Mouse (Mus musculus) liver, embryonic 16.5 days (tissue): ENCODE data around the gene AU040320. TPM values are rescaled to one million over a fixed set of nuclear protein-coding genes. Genes with fewer than 3 reads are reported as not detected.

Experiments
- ATAC-seq: fragments of 200-750 bp; cut with Nextera tagmentation; 2 replicates; pipeline ENCODE4 v1.8.0; 2017; ENCODE audit warnings: low read depth, mild to moderate bottlenecking, moderate number of reproducible peaks, moderate library complexity
- H3K27ac ChIP-seq: fragments of 300-500 bp; sonication (generic); 2 replicates; pipeline ENCODE4 v1.5.1; 2014; ENCODE audit warnings: mild to moderate bottlenecking, low read length
- H3K27me3 ChIP-seq: fragments of 300-500 bp; sonication (generic); 2 replicates; pipeline ENCODE4 v1.6.1; 2014; ENCODE audit warnings: low read depth, low read length, mixed read lengths; ENCODE audit not compliant: control insufficient read depth, insufficient read depth
- H3K36me3 ChIP-seq: fragments of 300-500 bp; sonication (generic); 2 replicates; pipeline ENCODE4 v1.6.1; 2014; ENCODE audit warnings: mild to moderate bottlenecking; ENCODE audit not compliant: control insufficient read depth, insufficient read depth
- H3K4me1 ChIP-seq: fragments of 300-500 bp; sonication (generic); 2 replicates; pipeline ENCODE4 v1.6.1; 2014; ENCODE audit warnings: low read depth, low read length, mixed read lengths; ENCODE audit not compliant: control insufficient read depth
- H3K4me2 ChIP-seq: fragments of 300-500 bp; sonication (generic); 2 replicates; pipeline ENCODE4 v1.6.1; 2014; ENCODE audit warnings: low read depth, low read length, mixed read lengths
- H3K4me3 ChIP-seq: fragments of 300-500 bp; sonication (generic); 2 replicates; pipeline ENCODE4 v1.5.1; 2014; ENCODE audit warnings: low read depth, mild to moderate bottlenecking, low read length
- H3K9ac ChIP-seq: fragments of 300-500 bp; sonication (generic); 2 replicates; pipeline ENCODE4 v1.6.1; 2014; ENCODE audit warnings: low read depth, low read length
- H3K9me3 ChIP-seq: fragments of 300-500 bp; sonication (generic); replicated peaks from 2 replicates; pipeline ENCODE4 v1.6.1; 2016; ENCODE audit warnings: low read length; ENCODE audit not compliant: control insufficient read depth
- WGBS: fragments of 180-500 bp; shearing (Covaris S2); extraction: QIAGEN DNeasy Blood & Tissue Kit; methylation state at CpG from one replicate; pipeline ENCODE4 v1.1.7; 2014; ENCODE audit not compliant: insufficient replicate concordance; 5-methylcytosine and 5-hydroxymethylcytosine counted together
- polyA plus RNA-seq: library from polyadenylated mRNA; unstranded; fragments of >200 nt; fragmentation: Nextera tagmentation; extraction: Ambion mirVana; gene quantifications from 2 replicates; pipeline ENCODE4 v1.2.1, GENCODE M21; 2015

The AU040320 gene
- polyA plus RNA-seq, 1 experiment from 2014 or later = 8.5 TPM

DNA sequence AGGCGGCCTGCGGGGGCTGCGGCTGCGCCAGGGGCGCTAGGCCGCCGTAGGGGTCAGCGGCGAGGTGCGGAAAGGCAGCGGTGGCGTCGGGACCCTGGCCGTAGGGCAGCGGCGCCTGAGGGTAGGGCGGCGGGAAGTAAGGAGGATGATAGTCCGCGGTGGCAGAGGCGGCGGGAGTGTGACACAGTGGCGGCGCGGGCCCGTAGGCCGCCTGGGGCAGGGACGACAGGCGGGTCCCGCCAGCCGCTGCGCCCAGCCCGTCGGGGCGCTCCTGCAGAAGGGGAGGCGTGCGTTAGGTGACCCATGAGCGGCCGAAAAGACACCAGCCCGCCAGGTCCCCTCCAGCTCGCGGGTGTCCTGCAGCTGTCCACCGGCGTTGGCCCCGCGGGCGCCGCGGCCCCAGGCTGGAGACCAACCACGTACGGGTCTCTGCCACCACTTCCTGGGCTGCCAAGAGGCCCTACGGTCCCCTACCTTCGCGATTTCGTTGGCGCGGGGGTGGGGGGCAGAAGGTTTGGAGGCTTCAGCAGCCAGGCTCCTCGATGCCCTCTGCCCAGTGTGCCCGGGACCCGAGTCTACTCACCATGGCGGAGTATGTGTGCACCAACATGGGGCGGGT is 17.9 kb upstream of the AU040320 start:
- Histone ChIP-seq H3K27me3 (peaks cover 87% of the 10 kb centered on the region), H3K27ac (no peak overlapping the region), H3K4me1 (no peaks in the 10 kb centered on the region; the same call in 1 of the 2 replicates), H3K9ac (no peak overlapping the region), H3K4me2 (peak overlapping the region; percentile 31), H3K36me3 (no peaks in the 10 kb centered on the region), H3K9me3 (no peaks in the 10 kb centered on the region), H3K4me3 (peak overlapping the region; percentile 34)
- 2% methylated on average over 45 of the region's 62 CpGs for WGBS
- ATAC-seq = no peak

DNA sequence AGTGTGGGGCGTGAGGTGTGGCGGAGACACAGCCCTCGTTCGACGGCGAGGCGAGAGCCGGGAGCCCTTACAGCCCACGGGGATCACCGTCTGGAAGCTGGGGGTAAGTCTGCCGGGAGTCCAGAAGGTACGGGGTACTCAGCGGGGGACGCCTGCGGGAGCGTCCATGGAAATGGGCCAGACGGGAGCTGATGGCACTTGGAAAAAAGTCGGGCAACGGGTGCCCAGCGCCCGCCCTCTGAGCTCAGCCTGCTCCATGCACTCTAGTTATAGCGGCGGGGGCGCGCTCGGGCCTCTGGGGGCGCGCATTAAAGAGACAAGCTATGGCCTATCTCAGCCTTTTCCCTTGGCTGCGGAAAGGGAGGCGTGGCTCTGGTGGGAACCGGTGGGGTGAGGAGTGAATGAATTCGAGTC is 17.3 kb upstream of the AU040320 start, which contains the start of gene Tfap2e:
Tfap2e (minus strand) TSS at position 240 of the 414 bp plus-strand sequence.
- Histone ChIP-seq H3K36me3 (no peaks in the 10 kb centered on the region), H3K9me3 (no peaks in the 10 kb centered on the region), H3K9ac (no peak within 1 kb of the TSS), H3K27ac (no peak within 1 kb of the TSS), H3K4me3 (peak within 1 kb of the TSS; percentile 34), H3K27me3 (peaks cover 82% of the 10 kb centered on the region), H3K4me2 (peak within 1 kb of the TSS; percentile 31), H3K4me1 (no peaks in the 10 kb centered on the region; the same call in 1 of the 2 replicates)
- WGBS = 3% methylated on average over 32 of the region's 32 CpGs
- no peak for ATAC-seq

GRCm38 (mm10) chr4:126739966-126740676 is 13.2 kb upstream of the AU040320 start:
- WGBS = 38% methylated on average over 10 of the region's 10 CpGs

DNA sequence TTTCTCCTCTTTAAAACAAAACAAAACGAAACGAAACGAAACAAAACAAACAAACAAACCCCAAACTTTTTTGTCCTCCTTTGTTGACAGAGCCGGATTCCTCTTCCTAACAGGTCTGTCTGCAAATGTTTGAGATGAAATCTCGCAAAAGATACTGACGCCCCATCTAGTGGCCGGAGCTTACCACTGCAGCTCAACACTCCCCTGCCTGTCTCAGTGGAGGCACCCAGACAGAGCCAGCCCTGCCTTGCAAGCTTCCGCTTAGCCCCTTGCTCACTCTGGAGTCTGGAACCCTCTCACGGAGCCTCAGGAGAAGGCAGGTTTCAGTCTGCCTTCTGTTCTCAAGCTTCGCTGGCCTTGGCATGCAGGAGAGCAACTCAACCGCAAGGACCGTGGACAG is 11.9 kb upstream of the AU040320 start:
- peaks cover 28% of the 10 kb centered on the region for H3K27me3 ChIP-seq
- no peak overlapping the region for H3K27ac ChIP-seq
- 5% methylated on average over 12 of the region's 12 CpGs for WGBS
- H3K4me2 ChIP-seq = 0 out of 2 replicates have a peak overlapping the region, but pooled peaks have one; percentile 10
- no peak overlapping the region for H3K9ac ChIP-seq
- H3K4me3 ChIP-seq = no peak overlapping the region
- ATAC-seq = peak; percentile 45; the same call in 1 of the 2 replicates
- H3K9me3 ChIP-seq = no peaks in the 10 kb centered on the region
- H3K4me1 ChIP-seq = no peaks in the 10 kb centered on the region
- H3K36me3 ChIP-seq = 0 out of 2 replicates have a peak, but pooled peaks cover under 1% of the 10 kb centered on the region

More at GRCm38 (mm10) chr4:126739966-126740676, 13.2 kb upstream of the AU040320 start:
- Histone ChIP-seq H3K36me3 (no peaks in the 10 kb centered on the region), H3K9ac (no peak overlapping the region), H3K27ac (no peak overlapping the region), H3K4me1 (no peaks in the 10 kb centered on the region; the same call in 1 of the 2 replicates), H3K27me3 (peaks cover 41% of the 10 kb centered on the region), H3K4me3 (no peak overlapping the region), H3K9me3 (no peaks in the 10 kb centered on the region), H3K4me2 (no peak overlapping the region)
- no peak for ATAC-seq

DNA sequence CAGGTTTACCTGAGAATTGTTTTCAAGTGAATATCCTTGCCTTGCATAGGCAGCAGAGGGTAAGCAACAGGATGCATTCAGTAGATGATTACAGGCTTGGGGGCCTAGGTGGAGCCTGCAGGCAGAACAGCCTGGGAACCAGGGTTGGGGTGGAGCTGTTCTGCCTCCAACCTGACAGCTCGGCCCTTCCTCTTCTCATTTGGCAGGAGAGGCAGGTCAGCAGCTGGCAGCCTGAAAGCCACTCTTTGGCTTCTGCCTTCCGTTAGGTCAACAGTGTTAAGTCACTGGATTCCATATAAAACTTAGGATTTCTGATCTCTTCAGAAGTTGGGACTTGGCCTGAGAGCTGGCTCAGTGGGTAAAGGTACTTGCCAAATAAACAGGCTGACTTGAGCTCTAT is 10.4 kb upstream of the AU040320 start:
- 40% methylated on average over 2 of the region's 2 CpGs for WGBS
- Histone ChIP-seq H3K4me1 (no peaks in the 10 kb centered on the region), H3K4me3 (no peak overlapping the region), H3K27me3 (peaks cover 12% of the 10 kb centered on the region), H3K36me3 (0 out of 2 replicates have a peak, but pooled peaks cover 3% of the 10 kb centered on the region), H3K4me2 (no peak overlapping the region), H3K27ac (no peak overlapping the region), H3K9ac (no peak overlapping the region), H3K9me3 (no peaks in the 10 kb centered on the region)
- no peak for ATAC-seq

- no peak overlapping the region for H3K4me2 ChIP-seq
- H3K27me3 ChIP-seq = peaks cover 7% of the 10 kb centered on the region; the same call in 1 of the 2 replicates
- H3K36me3 ChIP-seq = 0 out of 2 replicates have a peak, but pooled peaks cover 3% of the 10 kb centered on the region
- WGBS = 35% methylated on average over 11 of the region's 11 CpGs
- H3K27ac ChIP-seq = no peak overlapping the region
- H3K9ac ChIP-seq = no peak overlapping the region
- H3K9me3 ChIP-seq = no peaks in the 10 kb centered on the region
- no peak for ATAC-seq
- H3K4me1 ChIP-seq = no peaks in the 10 kb centered on the region
- H3K4me3 ChIP-seq = no peak overlapping the region
Measured at GRCm38 (mm10) chr4:126743713-126744112, 9.6 kb upstream of the AU040320 start.

DNA sequence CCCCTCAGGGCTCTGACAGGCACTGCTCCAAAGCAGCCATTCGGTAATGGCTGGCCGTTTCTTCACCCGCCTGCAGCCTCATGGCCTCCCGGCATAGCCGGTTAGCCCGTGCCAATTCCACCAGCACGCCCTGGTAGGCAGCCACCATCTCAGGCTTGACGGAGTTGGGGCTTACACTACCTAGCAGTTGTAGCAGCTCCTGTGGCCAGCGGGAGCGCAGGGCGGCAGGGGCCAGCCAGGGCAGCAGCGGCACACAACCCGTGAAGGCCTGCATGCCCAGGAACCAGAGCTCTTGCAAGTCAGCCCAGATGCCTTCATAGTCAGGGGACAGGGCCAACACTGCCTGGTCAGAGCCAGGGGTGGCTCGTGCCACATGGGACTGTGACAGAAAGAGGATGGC is 8.5 kb upstream of the AU040320 start:
- 85% methylated on average over 14 of the region's 14 CpGs for WGBS
- ATAC-seq = no peak
- H3K36me3 ChIP-seq = peaks cover 3% of the 10 kb centered on the region; the same call in 1 of the 2 replicates
- no peak overlapping the region for H3K9ac ChIP-seq
- no peaks in the 10 kb centered on the region for H3K9me3 ChIP-seq
- no peaks in the 10 kb centered on the region for H3K4me1 ChIP-seq
- peaks cover 2% of the 10 kb centered on the region; the same call in 1 of the 2 replicates for H3K27me3 ChIP-seq
- H3K4me3 ChIP-seq = no peak overlapping the region
- no peak overlapping the region for H3K4me2 ChIP-seq
- H3K27ac ChIP-seq = no peak overlapping the region

DNA sequence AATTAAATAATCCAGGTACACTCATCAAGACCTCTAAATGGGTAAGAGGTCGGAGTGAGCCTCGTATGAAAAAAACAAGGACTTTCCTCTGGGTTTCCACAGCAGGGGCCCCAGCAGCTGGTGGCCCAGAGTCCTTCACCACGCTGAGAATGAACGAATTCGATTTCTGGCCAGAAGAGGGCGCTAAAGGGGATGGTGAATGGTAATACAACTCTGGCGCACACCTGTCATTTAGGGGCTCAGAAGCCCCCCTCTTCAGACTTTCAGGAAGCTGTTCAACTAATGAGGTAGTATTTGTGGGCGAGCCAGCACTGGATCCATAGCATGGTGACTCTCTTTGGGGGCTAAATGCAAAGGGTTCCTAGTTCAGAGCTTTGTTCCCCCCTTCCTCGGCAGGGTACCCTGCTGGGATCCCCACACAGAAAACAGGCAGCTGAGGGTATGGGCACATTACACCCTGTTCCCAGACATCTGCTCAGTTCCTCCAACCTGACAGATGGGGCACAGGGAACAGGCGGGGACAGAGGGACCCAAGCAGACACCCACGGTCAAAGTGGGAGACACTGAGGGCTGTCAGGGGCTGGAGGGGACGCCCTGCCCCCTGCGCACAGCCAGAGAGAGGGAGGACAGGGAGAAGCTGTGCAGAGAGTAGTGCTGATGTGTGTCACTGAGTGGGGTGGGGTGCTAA is 7.7 kb upstream of the AU040320 start:
- H3K4me1 ChIP-seq = no peaks in the 10 kb centered on the region
- ATAC-seq = no peak
- peaks cover 3% of the 10 kb centered on the region; the same call in 1 of the 2 replicates for H3K36me3 ChIP-seq
- WGBS = 42% methylated on average over 13 of the region's 13 CpGs
- H3K4me2 ChIP-seq = no peak overlapping the region
- H3K9me3 ChIP-seq = no peaks in the 10 kb centered on the region
- no peak overlapping the region for H3K27ac ChIP-seq
- H3K9ac ChIP-seq = no peak overlapping the region
- no peak overlapping the region for H3K4me3 ChIP-seq
- no peaks in the 10 kb centered on the region for H3K27me3 ChIP-seq
